Mouse (Mus musculus) left cerebral cortex, adult 2 months (tissue): Measurements from ENCODE around the gene Dis3l2. TPM values are rescaled to one million over a fixed set of nuclear protein-coding genes. Genes with fewer than 3 reads are reported as not detected.

Experiments
- DNase-seq, 2 experiments: peaks; one replicate each; pipeline ENCODE4 v3.0.0; 2021 to 2022; ENCODE audit warnings: low spot score in 2 of 2, mixed read lengths in 1 of 2; ENCODE audit errors: extremely low spot score in 1 of 2
- H3K27ac ChIP-seq: fragments of 200-600 bp; 2 replicates; pipeline ENCODE4 v1.8.1; 2022
- H3K4me3 ChIP-seq: fragments of 200-600 bp; 2 replicates; pipeline ENCODE4 v1.8.1; 2022
- CTCF ChIP-seq: fragments of 200-600 bp; IDR thresholded peaks from 2 replicates; pipeline ENCODE4 v1.8.1; 2022; ENCODE audit warnings: antibody characterized with exemption, mild to moderate bottlenecking, moderate library complexity
- intact Hi-C: fragments of 180-260 bp; cut with DNase I; formaldehyde crosslinking; loops from one replicate; pipeline ENCODE4 v1.15.1; 2025
- total RNA-seq, 2 experiments: library from RNA; stranded (reverse); gene quantifications; 2 replicates each; pipeline ENCODE4 v1.2.3; 2021

The Dis3l2 gene
- total RNA-seq, 2 experiments from 2014 or later = 25.5 to 29.0 TPM

DNA sequence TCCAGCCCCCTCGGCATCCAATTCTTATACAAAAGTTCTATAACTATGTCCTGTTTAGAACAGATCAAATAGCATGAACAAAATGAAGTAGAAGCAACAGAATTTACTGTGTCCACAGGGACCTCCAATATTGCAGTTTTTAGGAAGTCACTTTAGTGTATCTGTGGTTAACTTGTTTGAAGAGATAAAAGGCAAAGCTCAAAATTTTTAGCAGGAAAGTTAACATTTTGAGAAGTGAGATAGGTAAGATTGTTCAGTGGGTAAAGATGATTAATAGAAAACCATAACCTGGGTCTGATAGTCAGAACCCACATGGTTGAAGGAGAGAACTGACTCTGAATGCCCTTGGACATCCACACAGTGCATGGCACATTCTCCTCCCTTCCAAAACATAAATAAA, 32.8 kb downstream of the Dis3l2 start:
- no peak for DNase-seq
- TF ChIP-seq CTCF = no peak
- Histone ChIP-seq H3K4me3 (no peak overlapping the region), H3K27ac (no peak overlapping the region)
- intact Hi-C loops = no loop called here

DNA sequence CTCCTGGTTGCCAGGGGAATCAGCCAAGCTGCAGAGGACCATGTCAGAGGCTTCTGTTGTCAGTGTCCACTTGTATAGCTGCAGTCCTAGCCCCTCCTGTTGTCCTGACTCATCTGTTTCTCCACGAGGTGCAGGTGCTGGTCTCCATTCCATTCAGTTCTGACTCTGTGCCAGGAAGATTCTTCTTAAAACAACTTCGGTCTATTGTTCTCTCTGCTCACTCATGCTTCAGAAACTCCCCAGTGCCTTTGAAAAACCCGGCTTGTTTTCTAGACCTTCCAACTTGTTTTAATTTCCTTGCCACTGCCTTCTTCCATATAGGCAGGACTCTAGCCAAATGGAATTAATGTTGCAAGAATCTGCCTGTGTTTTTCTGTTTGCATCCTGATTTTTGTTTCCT, 39.3 kb downstream of the Dis3l2 start:
- H3K27ac ChIP-seq = no peak overlapping the region
- no peak overlapping the region for H3K4me3 ChIP-seq
- intact Hi-C loops = no loop called here
- no peak for DNase-seq
- TF ChIP-seq CTCF = no peak

DNA sequence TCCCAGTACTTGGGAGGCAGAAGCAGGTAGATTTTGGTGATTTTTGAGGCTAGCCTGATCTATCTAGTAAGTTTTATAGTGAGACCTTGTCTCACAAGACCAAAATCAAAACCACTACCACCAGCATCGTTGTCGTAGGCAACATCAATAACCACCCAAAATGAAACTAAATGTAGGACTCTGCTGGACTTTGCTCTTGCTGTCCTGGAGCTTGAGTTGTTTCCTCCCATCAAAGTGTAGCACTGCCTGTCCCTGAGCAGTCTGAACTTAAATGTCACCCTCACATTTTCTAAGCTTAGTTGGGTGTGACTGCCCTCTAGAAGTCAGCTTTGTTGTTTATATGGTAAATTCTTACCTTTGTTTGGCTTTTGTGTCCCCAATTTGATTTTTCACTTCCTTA, 43.4 kb downstream of the Dis3l2 start:
- H3K27ac ChIP-seq = no peak overlapping the region
- no peak for TF ChIP-seq CTCF
- no peak overlapping the region for H3K4me3 ChIP-seq
- DNase-seq = no peak
- intact Hi-C loops = no loop called here

DNA sequence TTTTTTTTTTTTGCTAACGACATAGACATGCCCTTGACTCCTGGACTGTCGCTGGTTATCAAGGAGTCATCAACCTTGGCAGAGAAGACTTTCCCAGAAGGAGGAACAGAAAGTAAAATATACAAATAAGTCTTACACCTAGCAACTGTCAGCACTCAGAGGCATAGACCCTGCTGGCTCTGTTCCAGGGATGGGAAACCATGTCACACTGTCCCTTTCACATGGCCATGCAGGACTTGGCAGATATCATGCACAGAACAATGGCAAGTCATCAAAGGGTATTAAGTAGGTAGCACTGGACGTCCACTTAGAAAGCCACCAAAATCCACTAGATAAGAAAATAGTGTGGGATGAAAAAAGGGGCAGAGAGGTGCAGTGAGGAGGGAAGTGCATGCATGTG, 46.5 kb downstream of the Dis3l2 start:
- intact Hi-C loops = no loop called here
- TF ChIP-seq CTCF = no peak
- DNase-seq = no peak
- H3K27ac ChIP-seq = no peak overlapping the region
- H3K4me3 ChIP-seq = no peak overlapping the region

DNA sequence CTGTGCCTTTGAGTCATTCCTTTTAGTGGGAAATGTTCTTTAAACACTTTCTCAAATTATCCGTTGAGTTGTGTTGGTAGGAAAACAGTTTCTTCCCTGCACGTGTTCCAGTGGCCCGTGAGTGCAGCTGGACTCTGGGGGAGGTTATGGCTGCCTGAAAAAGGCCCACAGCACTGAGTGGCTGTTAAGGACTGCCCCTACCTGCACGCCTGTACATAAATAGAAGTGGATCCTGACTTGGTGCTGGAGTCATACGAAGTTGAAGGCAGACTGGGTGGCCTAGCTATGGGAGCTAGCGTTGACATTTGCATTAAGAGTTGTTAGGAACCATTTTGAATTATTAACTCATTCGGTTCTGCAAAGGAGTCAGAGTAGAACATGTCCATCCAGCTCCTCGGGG, 49.8 kb downstream of the Dis3l2 start:
- Histone ChIP-seq H3K4me3 (no peak overlapping the region), H3K27ac (no peak overlapping the region)
- intact Hi-C loops = no loop called here
- DNase-seq = no peak
- TF ChIP-seq CTCF = no peak

DNA sequence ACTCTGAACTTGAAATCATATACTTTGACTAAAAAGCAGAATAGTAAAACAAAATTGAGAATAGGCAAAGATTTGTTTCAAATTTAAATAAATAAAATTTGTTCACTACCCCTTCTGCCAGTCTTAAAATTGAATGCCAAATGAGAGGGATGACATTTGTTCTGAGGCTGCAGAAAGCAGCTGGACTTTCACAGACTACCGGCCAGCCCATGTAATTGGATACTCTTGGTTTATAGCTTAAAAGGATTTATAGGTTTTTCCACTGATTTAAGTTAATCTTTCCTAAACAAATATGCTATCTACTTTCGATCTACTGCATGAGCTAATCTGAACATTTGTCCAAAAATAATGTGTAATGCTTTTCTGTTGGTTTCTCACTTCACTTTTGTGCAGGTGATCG, 50.7 kb downstream of the Dis3l2 start:
- intact Hi-C loops = no loop called here
- no peak overlapping the region for H3K27ac ChIP-seq
- H3K4me3 ChIP-seq = no peak overlapping the region
- no peak for DNase-seq
- no peak for TF ChIP-seq CTCF

DNA sequence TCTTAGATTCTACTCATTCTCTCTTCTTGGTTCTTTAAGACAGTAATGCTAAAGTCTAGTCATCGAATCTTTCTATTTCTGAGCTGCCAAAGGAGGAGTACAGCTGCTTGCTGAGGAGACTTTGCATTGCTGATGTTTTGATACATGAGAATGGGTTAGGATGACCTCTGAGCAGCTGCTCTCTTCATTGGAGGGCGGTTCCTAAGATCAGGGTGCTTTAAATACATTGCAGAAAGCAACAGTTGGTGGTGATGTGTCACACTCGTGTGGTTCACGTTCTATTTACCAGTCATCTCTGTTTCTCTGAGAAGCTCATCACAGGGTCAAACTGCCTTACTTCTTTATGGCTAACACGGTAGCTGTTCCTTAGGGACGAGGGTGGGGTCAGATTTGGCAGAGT, 54.5 kb downstream of the Dis3l2 start:
- H3K27ac ChIP-seq = no peak overlapping the region
- TF ChIP-seq CTCF = no peak
- intact Hi-C loops = no loop called here
- H3K4me3 ChIP-seq = no peak overlapping the region
- no peak for DNase-seq

DNA sequence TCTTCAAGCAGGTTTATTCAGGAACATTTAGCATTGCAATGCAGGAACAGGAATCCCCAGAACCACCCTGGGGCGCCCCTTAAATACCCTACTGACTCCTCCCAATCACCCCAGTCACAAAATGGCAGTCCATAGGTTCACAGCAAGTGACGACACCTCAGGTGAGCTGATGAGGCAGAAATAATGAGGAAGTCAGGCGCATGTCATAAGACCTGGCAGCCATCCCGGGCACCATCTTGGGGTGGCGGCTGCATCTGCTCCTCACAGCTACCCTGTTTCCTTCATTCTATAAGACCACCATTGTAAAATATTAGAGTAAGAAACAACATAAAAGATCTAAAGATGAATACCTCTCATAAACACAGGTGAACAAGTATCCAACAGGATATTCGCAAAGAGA, 58.6 kb downstream of the Dis3l2 start:
- intact Hi-C loops = loop anchor here (10.0 kb wide), 1 partner anchor 283 kb away; no protein-coding TSS in a partner anchor
- H3K4me3 ChIP-seq = no peak overlapping the region
- no peak overlapping the region for H3K27ac ChIP-seq
- TF ChIP-seq CTCF = no peak
- DNase-seq = no peak

DNA sequence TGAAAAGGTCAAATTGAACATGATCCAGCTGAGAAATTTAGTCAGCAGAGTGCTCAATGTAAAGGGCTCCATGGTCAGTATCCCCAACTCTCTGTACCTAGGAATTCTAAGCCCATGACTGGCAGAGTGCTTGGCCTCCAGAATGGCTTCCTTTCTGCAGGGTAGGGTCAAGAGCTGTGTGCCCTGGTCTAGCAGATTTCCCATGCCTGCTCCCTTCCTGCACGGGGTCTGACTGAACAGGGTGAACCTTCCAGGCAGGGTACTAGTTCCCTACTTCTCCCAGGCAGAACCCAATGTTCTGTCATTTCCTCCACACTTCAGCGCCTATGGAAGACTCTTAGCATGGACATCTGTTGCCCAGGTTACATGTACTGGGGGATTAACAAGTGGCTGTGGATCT, 97.6 kb downstream of the Dis3l2 start:
- DNase-seq = no peak
- intact Hi-C loops = no loop called here
- no peak for TF ChIP-seq CTCF

DNA sequence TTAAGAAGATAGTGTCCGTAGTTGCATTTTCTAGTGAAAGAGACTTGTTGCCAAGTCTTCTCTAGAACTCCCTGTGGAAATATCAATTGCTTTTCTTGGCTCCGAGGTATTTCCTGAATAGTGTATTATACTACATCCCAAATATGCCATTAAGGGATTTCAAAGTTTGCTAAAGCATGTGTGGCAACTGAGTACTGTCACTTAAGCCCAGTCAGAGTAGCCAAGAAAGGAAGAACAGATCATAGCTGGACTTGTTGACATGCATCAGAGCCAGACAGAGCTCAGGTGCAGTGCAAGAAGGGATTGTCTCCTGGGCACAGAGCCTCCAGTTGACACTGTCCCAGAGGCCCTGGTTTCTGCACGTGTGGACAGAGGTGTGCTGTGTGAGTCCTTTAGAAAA, 108.1 kb downstream of the Dis3l2 start:
- H3K27ac ChIP-seq = no peak overlapping the region
- no peak for TF ChIP-seq CTCF
- intact Hi-C loops = no loop called here
- H3K4me3 ChIP-seq = no peak overlapping the region
- DNase-seq = no peak

More for the DNA sequence above, 97.6 kb downstream of the Dis3l2 start:
- Histone ChIP-seq H3K4me3 (no peak overlapping the region), H3K27ac (no peak overlapping the region)

DNA sequence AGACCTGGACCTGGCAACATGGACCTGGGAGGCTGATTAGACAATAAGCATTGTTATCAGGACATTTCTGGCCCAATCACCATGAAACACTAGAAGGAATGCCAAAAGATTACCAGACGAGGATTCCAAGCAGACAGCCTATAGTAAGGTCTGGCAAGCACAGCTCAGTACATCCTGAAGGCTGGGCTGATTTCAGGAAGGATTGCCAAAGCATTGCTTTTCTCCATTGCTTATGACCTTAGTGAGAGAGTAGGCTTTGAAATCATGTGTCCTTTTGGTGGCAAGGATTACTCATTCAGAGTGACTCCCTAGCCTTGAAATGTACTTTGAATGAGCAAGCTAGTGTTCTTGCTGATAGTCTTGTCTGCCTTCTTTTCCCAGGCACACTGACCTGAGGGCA, 118.7 kb downstream of the Dis3l2 start:
- H3K27ac ChIP-seq = no peak overlapping the region
- intact Hi-C loops = no loop called here
- DNase-seq = no peak
- H3K4me3 ChIP-seq = no peak overlapping the region
- no peak for TF ChIP-seq CTCF

DNA sequence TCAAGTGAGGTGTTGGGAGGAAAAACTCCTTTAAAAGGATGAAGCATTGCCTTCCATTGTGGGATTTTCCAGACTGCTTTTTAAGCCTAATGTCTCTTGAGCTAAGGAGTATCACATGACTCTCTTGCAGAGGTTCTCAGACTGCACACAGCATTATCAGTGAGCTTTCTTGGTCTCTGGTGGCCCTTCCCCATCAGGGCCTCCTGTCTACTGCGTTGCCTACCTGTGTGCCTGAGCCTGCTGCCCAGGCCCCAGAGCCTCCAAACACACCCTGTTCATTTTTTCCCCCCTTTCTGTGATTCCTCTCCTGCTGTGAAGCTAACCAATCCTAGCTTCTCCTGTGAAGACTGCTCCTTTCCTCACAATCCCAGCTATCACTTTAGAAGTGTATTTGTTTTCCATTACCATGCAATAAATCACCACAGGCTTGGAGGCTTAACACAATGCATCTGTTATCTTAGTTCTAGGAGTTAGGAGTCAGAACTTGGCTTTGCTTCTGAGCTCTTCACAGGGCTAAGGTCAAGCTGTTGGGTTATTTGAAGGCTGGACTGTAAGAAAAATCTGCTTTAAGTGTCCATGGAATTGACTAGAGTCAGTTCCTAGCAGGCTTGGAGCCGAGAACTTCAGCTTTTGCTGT, 130.9 kb downstream of the Dis3l2 start:
- no peak for TF ChIP-seq CTCF
- Histone ChIP-seq H3K4me3 (no peak overlapping the region), H3K27ac (peak overlapping the region; percentile 85)
- intact Hi-C loops = no loop called here
- DNase-seq = no peak

DNA sequence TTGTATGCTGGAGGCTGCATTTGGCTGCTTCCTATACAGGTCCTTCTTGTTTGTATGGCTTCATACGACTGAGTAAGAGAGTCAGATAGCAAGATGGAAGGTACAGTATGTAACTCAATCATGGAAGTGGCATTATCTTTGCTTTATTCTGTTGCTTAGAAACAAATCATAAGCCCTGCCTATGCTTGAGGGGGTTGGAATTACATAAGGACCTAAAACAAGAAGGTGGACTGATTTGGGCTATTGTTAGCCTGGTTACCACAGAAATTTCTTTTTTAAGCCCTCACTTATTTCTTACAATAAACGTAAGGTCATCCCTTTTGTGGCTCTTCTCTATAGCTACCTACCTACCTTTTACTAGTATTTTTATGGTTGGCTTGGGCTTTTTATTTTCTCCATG, 131.4 kb downstream of the Dis3l2 start:
- peak overlapping the region; percentile 85 for H3K27ac ChIP-seq
- intact Hi-C loops = no loop called here
- TF ChIP-seq CTCF = no peak
- H3K4me3 ChIP-seq = no peak overlapping the region
- no peak for DNase-seq
